ENCODE assay signal across 8 mouse cellular contexts in genomic region chr9:37613182-37613910, GRCm38 (mm10). TPM values are rescaled to one million over a fixed set of nuclear protein-coding genes. Genes with fewer than 3 reads are reported as not detected.
DNase-seq lines count a peak whose midpoint lies in the region; ATAC-seq lines count a peak whose summit lies in the region.

Spa17 (minus strand) TSS chr9:37613722.

- no peaks in the 10 kb centered on the region for H3K36me3 ChIP-seq in hindbrain, embryonic 15.5 days

- peak; percentile 94 for ATAC-seq in hindbrain, embryonic 15.5 days (ENCODE audit: low FRiP score, low read depth)

- H3K4me3 ChIP-seq in hindbrain, embryonic 15.5 days, result peak within 1 kb of the TSS; percentile 50

- H3K27me3 ChIP-seq in hindbrain, embryonic 15.5 days, result no peaks in the 10 kb centered on the region

- no peaks in the 10 kb centered on the region for H3K9me3 ChIP-seq in hindbrain, embryonic 15.5 days

- H3K4me2 ChIP-seq in hindbrain, embryonic 15.5 days, result peak within 1 kb of the TSS; percentile 61

- peaks cover 14% of the 10 kb centered on the region for H3K4me1 ChIP-seq in hindbrain, embryonic 15.5 days (replicated peaks)

- WGBS in hindbrain, embryonic 15.5 days, result under 1% methylated on average over 45 of the region's 45 CpGs

- peak; percentile 80 for DNase-seq in T-cell, adult 2 months (ENCODE audit: low spot score)
- DNase-seq in cerebellum, postnatal 36 days, result peak; percentile 82 to 88
- DNase-seq in frontal cortex, postnatal 36 days (ENCODE audit: low spot score in 2 of 2), result peak; percentile 77 to 86
- DNase-seq in left cerebral cortex, adult 11 months (ENCODE audit: low spot score), result peak; percentile 83
- DNase-seq in lung, postnatal 4 days, result peak; percentile 92 to 93
- DNase-seq in retina, postnatal 7 days (ENCODE audit: low read depth, low spot score), result peak; percentile 69
- peak; percentile 71 for DNase-seq in urinary bladder, adult 2 months (ENCODE audit: low spot score)

- peak within 1 kb of the TSS; percentile 67 for H3K9ac ChIP-seq in hindbrain, embryonic 15.5 days

- peak within 1 kb of the TSS; percentile 82 for H3K27ac ChIP-seq in hindbrain, embryonic 15.5 days (replicated peaks)

RNA-seq across cellular contexts. Expression of gene Spa17, which starts in this region (rescaled TPM):
- polyA plus RNA-seq in hindbrain, embryonic 15.5 days (2015; fragmentation: Nextera tagmentation; extraction: Ambion mirVana), result 10.5 and 11.2 TPM in 2 replicates
- polyA plus RNA-seq in urinary bladder, adult 2 months (2012; rRNA removed), result 2.2 and 3.8 TPM in 2 replicates

Comparison
In these comparisons a context has a peak if more than half of its experiments do, and no peak if none do; other contexts are left out.
1. Peak in every context shown above with its lines: DNase-seq, ATAC-seq, H3K4me3 ChIP-seq and H3K27ac ChIP-seq.